Mouse (Mus musculus): ENCODE results near the gene Ttc7b. TPM values are rescaled to one million over a fixed set of nuclear protein-coding genes. Genes with fewer than 3 reads are reported as not detected.

Gene Ttc7b
- total RNA-seq, 2 experiments from 2014 or later: 76.2 to 88.0 TPM

DNA sequence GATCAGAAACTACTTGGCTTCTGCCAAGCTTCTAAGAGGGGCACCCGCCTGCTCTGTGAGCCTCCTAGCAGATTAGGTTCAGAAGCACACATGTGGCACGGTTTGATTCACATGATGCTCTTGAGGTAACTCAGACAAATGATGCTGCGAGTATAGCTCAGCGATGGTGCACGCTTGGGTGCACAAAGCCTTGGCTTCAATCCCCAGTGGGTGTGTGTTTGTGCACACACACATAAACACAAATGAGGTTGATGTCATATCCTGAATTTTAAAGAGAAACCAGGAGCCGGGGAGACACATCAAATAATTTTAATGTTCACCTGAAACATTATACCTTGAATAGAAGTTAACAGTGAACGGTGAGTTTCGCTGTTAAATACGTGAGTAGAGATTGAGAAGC lies 6.6 kb upstream of the Ttc7b start:
- intact Hi-C loops (cut with DNase I): no loop called here
- DNase-seq: no peak

- no peak for DNase-seq
- intact Hi-C loops (cut with DNase I): no loop called here
These were observed 5.3 kb upstream of the Ttc7b start for GRCm38 (mm10) chr12:100525939-100526338.

GRCm38 (mm10) chr12:100520077-100520793 lies 391 bp downstream of the Ttc7b start:
- intact Hi-C loops (cut with DNase I): loop anchor here (5.0 kb wide), 1 partner anchor 318 kb away; no protein-coding TSS in a partner anchor
- peak; percentile 58 to 80 for DNase-seq

GRCm38 (mm10) chr12:100519684-100520076 lies 946 bp downstream of the Ttc7b start:
- peak in 1 of 2 experiments; percentile 39 for DNase-seq
- intact Hi-C loops (cut with DNase I): loop anchor here (5.0 kb wide), 1 partner anchor 317 kb away; no protein-coding TSS in a partner anchor

DNA sequence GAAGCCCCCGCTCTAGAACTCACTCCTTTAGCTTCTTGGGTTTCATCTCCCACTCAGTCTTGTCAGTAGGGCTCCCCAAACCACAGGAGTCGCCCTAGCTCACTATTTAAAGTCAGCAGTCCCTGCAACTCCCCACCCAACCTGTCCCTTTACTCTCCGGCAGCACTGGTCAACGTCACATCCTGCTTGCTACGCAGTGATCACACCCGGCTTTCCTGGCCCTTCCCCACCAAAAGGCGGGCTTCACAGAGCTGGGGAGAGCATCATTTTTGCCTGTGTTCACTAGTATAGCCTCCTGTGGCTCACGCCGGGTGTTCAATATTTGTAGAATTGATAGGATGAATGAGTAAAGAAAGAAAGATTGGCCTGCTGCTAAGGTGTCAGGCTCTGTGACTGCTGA lies 3.3 kb downstream of the Ttc7b start:
- DNase-seq: no peak
- intact Hi-C loops (cut with DNase I): no loop called here

- DNase-seq: no peak
- intact Hi-C loops (cut with DNase I): no loop called here
These were observed 4.3 kb downstream of the Ttc7b start for GRCm38 (mm10) chr12:100516161-100516838.

DNA sequence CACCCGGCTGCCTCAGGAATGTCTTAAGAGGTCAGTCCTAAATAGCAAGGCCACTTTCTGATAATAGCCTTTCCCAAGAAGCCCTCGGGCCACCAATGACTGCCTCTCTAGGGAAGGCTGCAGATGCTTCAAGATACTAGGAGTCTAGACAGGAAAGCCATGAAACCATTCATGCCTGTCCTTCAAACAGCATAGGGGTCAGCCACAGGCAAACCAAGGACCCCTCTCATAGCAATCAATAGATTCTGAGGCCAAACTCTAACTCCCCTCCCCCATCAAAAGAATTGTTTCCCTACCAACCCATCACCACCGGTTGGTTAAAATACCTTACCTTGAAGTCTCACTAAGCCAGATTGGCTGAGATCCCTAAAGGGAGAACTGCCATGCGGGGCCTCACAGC lies 5.1 kb downstream of the Ttc7b start:
- DNase-seq: no peak
- intact Hi-C loops (cut with DNase I): no loop called here

DNA sequence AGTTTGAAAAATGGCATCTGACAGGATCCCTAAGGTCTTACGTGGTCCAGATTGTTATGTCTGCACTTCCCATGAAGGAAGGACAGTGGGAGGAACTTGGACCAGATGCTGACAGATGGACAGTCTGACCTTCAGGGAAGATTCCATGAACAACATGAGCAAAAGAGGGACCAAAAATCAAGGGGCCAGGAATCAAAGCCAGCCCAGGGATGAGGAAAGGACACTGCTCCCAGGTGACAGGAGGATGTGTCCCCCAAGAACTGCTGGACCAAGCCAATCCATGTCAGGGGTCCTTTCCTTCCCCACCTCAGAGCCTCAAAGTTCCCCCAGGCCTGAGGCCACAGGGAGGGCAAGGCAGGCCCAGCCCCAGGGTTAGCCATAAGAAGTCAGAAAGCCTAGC lies 6.0 kb downstream of the Ttc7b start:
- DNase-seq: no peak
- intact Hi-C loops (cut with DNase I): no loop called here

DNA sequence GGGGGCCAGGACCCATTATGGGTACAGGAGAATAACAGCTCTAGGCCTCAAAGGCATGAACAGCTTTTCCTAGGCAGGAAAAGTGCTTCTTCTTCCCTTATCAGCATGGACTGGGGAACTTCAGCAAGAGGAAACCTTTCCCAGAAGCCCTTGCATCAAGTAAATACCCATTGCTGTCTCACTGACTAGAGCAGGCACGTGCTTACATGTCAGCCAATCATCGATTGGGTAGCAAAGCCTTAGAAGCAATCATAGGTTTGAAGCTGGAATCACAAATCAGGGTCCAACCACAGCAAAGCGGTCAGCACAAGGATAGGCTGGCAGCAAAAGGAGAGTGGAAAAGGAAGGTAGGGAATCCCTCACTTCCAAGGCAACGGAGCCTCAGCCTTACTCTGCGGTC lies 7.5 kb downstream of the Ttc7b start:
- intact Hi-C loops (cut with DNase I): no loop called here
- no peak for DNase-seq

DNA sequence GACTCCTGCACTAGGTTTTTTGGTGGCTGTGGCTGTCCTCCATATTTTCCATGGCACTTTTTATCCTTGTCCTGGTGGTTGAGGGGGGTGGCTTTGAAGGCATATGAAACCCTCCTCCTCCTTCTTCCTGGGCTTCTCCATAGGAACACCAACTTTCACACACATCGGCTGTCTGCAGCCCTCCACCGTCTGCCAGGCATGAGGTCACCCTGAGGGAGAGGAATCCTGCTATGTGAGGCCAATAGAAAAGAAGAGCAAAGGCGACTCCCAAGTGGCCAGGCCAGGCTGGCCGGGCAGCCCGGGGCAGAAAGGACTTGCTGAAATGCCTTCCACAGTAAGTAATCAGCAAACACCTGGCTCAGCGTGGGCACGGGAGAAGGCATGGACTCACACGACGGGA lies 8.0 kb downstream of the Ttc7b start:
- intact Hi-C loops (cut with DNase I): no loop called here
- DNase-seq: peak in 1 of 2 experiments; percentile 40

DNA sequence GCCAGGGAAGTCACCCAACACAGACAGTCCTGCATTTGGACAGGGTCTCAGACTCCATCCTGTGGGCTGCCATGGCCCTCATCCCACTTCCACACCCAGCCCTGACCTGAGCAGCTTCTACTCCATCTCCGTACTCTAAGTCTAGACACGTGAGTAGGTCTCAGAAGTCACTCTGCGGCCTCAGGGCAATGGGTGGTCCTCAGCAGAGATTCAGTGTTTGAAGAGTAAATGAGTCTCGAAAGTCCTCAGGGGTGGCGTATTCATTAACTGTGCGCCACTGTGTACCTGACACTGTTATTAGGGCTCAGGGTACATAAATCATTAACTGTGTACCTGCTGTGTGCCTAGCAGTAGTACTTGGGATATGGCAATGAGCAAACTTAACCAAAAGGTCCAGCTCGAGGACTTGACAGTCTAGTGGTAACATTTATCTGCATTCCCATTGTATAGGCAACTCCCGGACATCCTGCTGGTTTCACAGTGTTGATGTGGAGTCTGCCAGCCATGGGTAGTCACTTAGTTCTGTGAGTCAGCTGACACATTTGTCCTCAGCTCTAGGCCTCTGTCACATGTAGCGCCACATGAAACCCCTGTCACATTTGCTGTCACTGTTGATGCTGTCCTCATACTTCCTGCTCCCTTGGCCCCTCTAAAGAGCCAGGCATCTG lies 10.9 kb downstream of the Ttc7b start:
- DNase-seq: no peak
- intact Hi-C loops (cut with DNase I): loop anchor here (5.0 kb wide), 1 partner anchor 68 kb away; no protein-coding TSS in a partner anchor

- DNase-seq: no peak
- intact Hi-C loops (cut with DNase I): loop anchor here (5.0 kb wide), 1 partner anchor 69 kb away; no protein-coding TSS in a partner anchor
These were observed 12.0 kb downstream of the Ttc7b start for GRCm38 (mm10) chr12:100508668-100509067.

DNA sequence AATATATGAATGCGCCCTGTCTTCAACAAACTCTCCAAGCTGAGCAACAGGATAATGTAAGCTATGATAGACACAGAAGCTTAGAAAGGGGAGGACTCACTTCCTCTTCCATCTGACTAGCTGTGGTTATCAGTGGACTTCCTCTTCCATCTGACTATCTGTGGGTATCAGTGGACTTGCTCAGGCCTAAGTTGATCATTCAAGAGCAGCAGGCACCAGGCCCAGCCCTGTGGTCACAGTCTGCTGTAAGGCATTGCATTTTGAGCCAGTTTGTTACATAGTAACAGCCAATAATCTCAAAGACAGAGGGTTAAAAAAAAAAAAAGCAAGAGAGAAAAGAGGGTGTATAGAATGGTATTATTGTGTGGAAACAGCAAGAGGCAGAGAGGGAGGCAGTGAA lies 15.1 kb downstream of the Ttc7b start:
- intact Hi-C loops (cut with DNase I): loop anchor here (5.0 kb wide), 1 partner anchor 72 kb away; no protein-coding TSS in a partner anchor
- DNase-seq: no peak

- intact Hi-C loops (cut with DNase I): no loop called here
- no peak for DNase-seq
These were observed 16.0 kb downstream of the Ttc7b start for GRCm38 (mm10) chr12:100504585-100504984.

DNA sequence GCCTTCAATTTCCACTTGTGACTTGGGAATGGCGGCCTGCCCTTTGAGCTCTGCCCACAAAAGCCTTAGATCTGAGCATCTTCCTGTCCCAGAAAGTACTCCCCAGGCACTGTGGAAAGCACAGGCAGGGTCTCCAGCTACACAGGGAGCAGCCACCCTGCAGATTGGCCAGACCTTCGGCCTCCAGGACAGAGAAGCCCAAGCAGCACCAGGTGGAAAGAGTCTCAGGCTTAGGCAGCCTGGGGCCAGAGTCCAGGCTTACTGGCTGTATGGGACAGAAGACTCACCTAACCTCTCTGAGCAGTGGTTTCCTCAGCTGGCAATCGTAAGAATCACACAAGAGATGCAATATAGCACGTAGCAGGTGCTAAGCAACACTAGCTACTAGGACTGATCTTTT lies 17.0 kb downstream of the Ttc7b start:
- intact Hi-C loops (cut with DNase I): no loop called here
- no peak for DNase-seq

DNA sequence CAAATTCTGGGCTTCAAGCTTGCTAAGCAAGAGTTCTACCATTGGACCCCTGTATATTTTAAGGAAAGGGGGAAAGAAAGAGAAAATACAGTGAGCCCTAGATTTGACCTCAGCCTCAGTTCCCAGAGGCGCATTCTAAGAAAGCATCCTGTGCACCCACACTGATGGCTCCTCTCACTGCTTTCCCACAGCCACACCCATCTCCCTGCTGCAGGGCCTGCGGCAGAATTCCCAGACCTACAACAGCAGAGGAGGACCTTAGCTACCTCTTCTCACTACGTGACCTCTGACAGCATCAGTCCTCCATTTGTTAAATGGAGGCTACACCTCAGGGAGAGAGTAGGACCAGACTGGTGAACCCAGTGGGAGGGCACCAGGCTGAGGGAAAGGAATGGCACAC lies 18.1 kb downstream of the Ttc7b start:
- intact Hi-C loops (cut with DNase I): no loop called here
- DNase-seq: no peak

- intact Hi-C loops (cut with DNase I): no loop called here
- DNase-seq: no peak
These were observed 19.4 kb downstream of the Ttc7b start for GRCm38 (mm10) chr12:100501261-100501660.

- intact Hi-C loops (cut with DNase I): no loop called here
- DNase-seq: no peak
These were observed 21.2 kb downstream of the Ttc7b start for GRCm38 (mm10) chr12:100499469-100499868.

GRCm38 (mm10) chr12:100498006-100498405 lies 22.6 kb downstream of the Ttc7b start:
- no peak for DNase-seq
- intact Hi-C loops (cut with DNase I): no loop called here

GRCm38 (mm10) chr12:100495083-100495482 lies 25.5 kb downstream of the Ttc7b start:
- DNase-seq: no peak
- intact Hi-C loops (cut with DNase I): no loop called here

DNA sequence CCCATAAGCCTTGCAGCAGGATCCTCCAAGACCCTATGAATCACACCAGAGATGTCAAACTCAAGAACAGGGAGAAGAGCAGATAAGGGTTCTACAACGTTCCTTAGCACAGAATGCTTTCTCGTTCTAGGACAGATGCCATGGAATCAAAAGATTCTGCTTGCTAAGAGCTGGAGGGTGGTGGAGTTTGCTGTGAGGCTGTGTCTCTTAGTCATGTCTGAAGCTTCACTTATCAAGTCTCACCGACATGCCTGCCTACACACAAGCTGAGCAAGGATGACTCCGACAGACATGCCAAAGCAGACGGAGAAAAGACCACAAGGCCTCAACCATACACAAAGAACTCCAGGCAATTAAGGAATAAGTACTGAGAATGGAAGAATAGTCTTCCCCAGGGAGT lies 27.4 kb downstream of the Ttc7b start:
- intact Hi-C loops (cut with DNase I): no loop called here

More for the DNA sequence above, 27.4 kb downstream of the Ttc7b start:
- no peak for DNase-seq
